38 mouse cellular contexts compared by ENCODE assay signal in the genomic region with DNA sequence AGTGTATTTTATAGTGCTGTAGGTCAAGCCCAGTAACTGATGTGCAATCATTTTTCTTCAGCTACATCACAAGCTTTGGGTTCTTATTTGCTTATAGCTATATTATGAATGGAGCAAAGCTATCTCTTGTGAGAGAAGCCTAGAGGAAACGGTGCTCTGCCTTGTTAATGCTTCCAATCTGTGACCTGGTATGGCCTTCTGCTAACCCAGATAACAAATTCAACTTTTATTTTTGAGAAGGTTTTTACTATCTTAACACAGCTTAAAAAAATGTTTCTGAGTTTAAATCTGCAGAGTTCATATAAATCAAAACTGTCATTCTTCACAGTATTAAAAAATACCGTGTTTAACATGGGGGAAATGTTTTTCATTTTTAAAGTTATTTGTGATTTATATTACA. TPM values are rescaled to one million over a fixed set of nuclear protein-coding genes. Genes with fewer than 3 reads are reported as not detected.
"Had no signal": no experiment of that assay in that cellular context is flagged by ENCODE, and none has a peak within 500 bp of the region (broad histone marks: within the 10 kb centered on the region; RNA-seq: fewer than 3 reads in every experiment).

No protein-coding gene starts in this region.

- H3K4me3 ChIP-seq: limb, embryonic 10.5 days; limb, embryonic 12.5 days; limb, embryonic 13.5 days; limb, embryonic 15.5 days; liver, embryonic 12.5 days; liver, embryonic 13.5 days; liver, embryonic 15.5 days; lung, embryonic 15.5 days; megakaryocyte, embryonic 14.5 days; midbrain, embryonic 10.5 days; midbrain, embryonic 12.5 days; midbrain, embryonic 13.5 days; midbrain, embryonic 15.5 days; myocyte; neural tube, embryonic 12.5 days had no signal

- H3K36me3 ChIP-seq: limb, embryonic 15.5 days; lung, embryonic 15.5 days; midbrain, embryonic 15.5 days had no signal

- H3K9me3 ChIP-seq: limb, embryonic 10.5 days; limb, embryonic 12.5 days; limb, embryonic 13.5 days; limb, embryonic 15.5 days; liver, embryonic 12.5 days; liver, embryonic 13.5 days; liver, embryonic 15.5 days; lung, embryonic 15.5 days; midbrain, embryonic 10.5 days; midbrain, embryonic 12.5 days; midbrain, embryonic 13.5 days; midbrain, embryonic 15.5 days; neural tube, embryonic 12.5 days had no signal

- H3K9ac ChIP-seq: limb, embryonic 12.5 days; limb, embryonic 13.5 days; limb, embryonic 15.5 days; liver, embryonic 12.5 days; liver, embryonic 13.5 days; liver, embryonic 14.5 days; liver, embryonic 15.5 days; liver, postnatal 0 days; lung, embryonic 14.5 days; lung, embryonic 15.5 days; midbrain, embryonic 12.5 days; midbrain, embryonic 13.5 days; midbrain, embryonic 15.5 days; neural tube, embryonic 12.5 days had no signal

- H3K4me1 ChIP-seq: limb, embryonic 10.5 days; limb, embryonic 12.5 days; limb, embryonic 13.5 days; limb, embryonic 15.5 days; liver, embryonic 12.5 days; liver, embryonic 13.5 days; liver, embryonic 15.5 days; lung, embryonic 15.5 days; megakaryocyte, embryonic 14.5 days; midbrain, embryonic 10.5 days; midbrain, embryonic 12.5 days; midbrain, embryonic 13.5 days; midbrain, embryonic 15.5 days; neural tube, embryonic 12.5 days had no signal

- H3K27ac ChIP-seq: limb, embryonic 10.5 days; limb, embryonic 12.5 days; limb, embryonic 13.5 days; limb, embryonic 15.5 days; liver, embryonic 12.5 days; liver, embryonic 13.5 days; liver, embryonic 14.5 days; liver, embryonic 15.5 days; lung, embryonic 15.5 days; macrophage; midbrain, embryonic 10.5 days; midbrain, embryonic 12.5 days; midbrain, embryonic 13.5 days; midbrain, embryonic 15.5 days; neural tube, embryonic 12.5 days had no signal

- DNase-seq: left cerebral cortex, postnatal 4 days; liver; liver, embryonic 13.5 days; liver, postnatal 0 days; lung, adult 18-20 months; lung, adult 2 months; lung, embryonic 14.5 days; lung, postnatal 10 days; lung, postnatal 14 days; lung, postnatal 36 days; lung, postnatal 4 days; midbrain, embryonic 14.5 days had no signal

- ATAC-seq: liver, embryonic 12.5 days; liver, postnatal 0 days; lung, postnatal 0 days; midbrain, embryonic 13.5 days; midbrain, embryonic 15.5 days; midbrain, embryonic 16.5 days had no signal

- H3K27me3 ChIP-seq: limb, embryonic 12.5 days; limb, embryonic 13.5 days; limb, embryonic 15.5 days; liver, embryonic 12.5 days; liver, embryonic 13.5 days; liver, embryonic 15.5 days; lung, embryonic 15.5 days; megakaryocyte, embryonic 14.5 days; midbrain, embryonic 12.5 days; midbrain, embryonic 13.5 days; midbrain, embryonic 15.5 days; neural tube, embryonic 12.5 days had no signal

- H3K4me2 ChIP-seq: limb, embryonic 12.5 days; limb, embryonic 13.5 days; limb, embryonic 15.5 days; liver, embryonic 11.5 days; liver, embryonic 12.5 days; liver, embryonic 13.5 days; liver, embryonic 15.5 days; lung, embryonic 14.5 days; lung, embryonic 15.5 days; midbrain, embryonic 11.5 days; midbrain, embryonic 12.5 days; midbrain, embryonic 13.5 days; midbrain, embryonic 15.5 days; neural tube, embryonic 12.5 days had no signal

RNA-seq across cellular contexts. Expression of a gene that starts 59.5 kb away (rescaled TPM):
- total RNA-seq: megakaryocyte, adult 5-6 weeks; megakaryocyte-erythroid progenitor cell, adult 5-6 weeks; monocyte, adult 5-6 weeks had no signal
- polyA plus RNA-seq: liver, adult 2 months; liver, embryonic 11.5 days; liver, embryonic 12.5 days; liver, embryonic 13.5 days; liver, embryonic 15.5 days; liver, embryonic 16.5 days; liver, postnatal 0 days; lung, embryonic 15.5 days; lung, embryonic 16.5 days; macrophage; midbrain, embryonic 11.5 days had no signal
